21 mouse cellular contexts compared by ENCODE assay signal in genomic region chr13:112997369-112997768, GRCm38 (mm10). TPM values are rescaled to one million over a fixed set of nuclear protein-coding genes. Genes with fewer than 3 reads are reported as not detected.
"Had no signal": no experiment of that assay in that cellular context is flagged by ENCODE, and none has a peak within 500 bp of the region (broad histone marks: within the 10 kb centered on the region; RNA-seq: fewer than 3 reads in every experiment).

No protein-coding gene starts in this region.

- H3K27ac ChIP-seq: neural tube, embryonic 13.5 days; neural tube, embryonic 15.5 days; stomach, embryonic 15.5 days; stomach, postnatal 0 days had no signal

- H3K9me3 ChIP-seq: neural tube, embryonic 13.5 days; neural tube, embryonic 15.5 days; stomach, embryonic 15.5 days had no signal

- H3K4me3 ChIP-seq: stomach, embryonic 15.5 days had no signal

- H3K36me3 ChIP-seq: neural tube, embryonic 13.5 days; neural tube, embryonic 15.5 days; stomach, embryonic 15.5 days had no signal

- DNase-seq: retina, postnatal 1 day; right cerebral cortex, adult 18-20 months; right cerebral cortex, postnatal 14 days; right cerebral cortex, postnatal 25 days; right cerebral cortex, postnatal 4 days; spleen, adult 18-20 months; thymus, adult 18-20 months; thymus, adult 2 months; thymus, postnatal 14 days; thymus, postnatal 25 days; thymus, postnatal 36 days; thymus, postnatal 4 days had no signal

RNA-seq across cellular contexts. Expression of gene Mcidas, which starts 3.7 kb away (rescaled TPM):
- polyA plus RNA-seq: small intestine, adult 2 months; spleen, adult 2 months; testis, adult 2 months had no signal

RNA-seq across cellular contexts. Expression of gene Ccno, which starts 9.8 kb away (rescaled TPM):
- polyA plus RNA-seq: neural tube, embryonic 13.5 days had no signal

RNA-seq across cellular contexts. Expression of gene Cdc20b, which starts 37.5 kb away (rescaled TPM):
- polyA plus RNA-seq: neural tube, embryonic 13.5 days; neural tube, embryonic 15.5 days; small intestine, adult 2 months; stomach, embryonic 14.5 days; stomach, embryonic 15.5 days; stomach, postnatal 0 days; urinary bladder, adult 2 months had no signal
